ENCODE assay signal across 14 mouse cellular contexts in the genomic region with DNA sequence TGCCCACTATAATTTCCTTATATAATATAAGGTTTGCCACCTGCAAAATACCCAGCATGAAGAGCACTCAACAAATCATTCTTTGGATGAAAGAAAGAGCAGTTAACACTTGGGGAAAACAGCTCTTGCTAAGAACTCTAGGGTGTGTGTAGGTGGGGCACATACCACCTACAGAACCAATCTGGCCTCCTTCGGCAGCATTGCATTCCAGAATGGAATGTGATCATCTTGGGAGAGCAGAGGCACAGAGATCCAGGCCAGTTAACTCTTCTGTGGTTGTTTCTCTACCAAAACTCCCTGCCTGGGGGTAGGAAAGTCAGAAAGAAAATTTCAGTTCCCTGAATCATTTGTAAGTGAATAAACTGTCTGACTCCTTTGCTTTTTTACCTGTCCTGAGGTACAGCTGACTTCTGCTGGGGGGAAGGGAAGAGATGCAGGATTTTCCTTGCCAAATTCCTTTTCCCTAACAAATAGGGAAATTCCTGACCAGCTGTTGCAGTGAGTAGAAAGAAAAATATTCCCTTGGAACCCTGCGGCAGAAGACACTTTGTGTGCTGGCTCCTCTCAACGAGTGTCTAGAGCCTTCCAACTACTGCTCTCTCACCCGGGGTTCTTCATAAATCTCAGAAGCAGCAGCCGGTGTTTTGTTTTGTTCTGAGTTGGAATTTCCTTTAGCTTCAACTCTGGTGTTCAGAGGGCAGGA.
DNase-seq lines count a peak whose midpoint lies in the region; ATAC-seq and TF ChIP-seq lines count a peak whose summit lies in the region.
"Had no signal": no experiment of that assay in that cellular context is flagged by ENCODE, and none has a peak within 500 bp of the region (broad histone marks: within the 10 kb centered on the region; RNA-seq: fewer than 3 reads in every experiment).

No protein-coding gene starts in this region.

- H3K4me2 ChIP-seq in embryonic facial prominence, embryonic 12.5 days (replicated peaks): no peak overlapping the region
- H3K4me2 ChIP-seq: hindbrain, embryonic 15.5 days; limb, embryonic 12.5 days; midbrain, embryonic 12.5 days; neural tube, embryonic 15.5 days had no signal

- H3K36me3 ChIP-seq in embryonic facial prominence, embryonic 12.5 days: no peaks in the 10 kb centered on the region
- no peaks in the 10 kb centered on the region for H3K36me3 ChIP-seq in embryonic facial prominence, embryonic 10.5 days (replicated peaks)
- H3K36me3 ChIP-seq: hindbrain, embryonic 15.5 days; limb, embryonic 12.5 days; midbrain, embryonic 12.5 days; neural tube, embryonic 15.5 days had no signal

- no peak for ATAC-seq in embryonic facial prominence, embryonic 12.5 days (ENCODE audit: insufficient number of reproducible peaks, insufficient read depth, low FRiP score, low TSS enrichment)

- H3K9me3 ChIP-seq in embryonic facial prominence, embryonic 12.5 days: no peaks in the 10 kb centered on the region
- no peaks in the 10 kb centered on the region for H3K9me3 ChIP-seq in embryonic facial prominence, embryonic 10.5 days
- H3K9me3 ChIP-seq: hindbrain, embryonic 15.5 days; limb, embryonic 12.5 days; midbrain, embryonic 12.5 days; neural tube, embryonic 15.5 days had no signal

- H3K27me3 ChIP-seq in embryonic facial prominence, embryonic 12.5 days: no peaks in the 10 kb centered on the region
- H3K27me3 ChIP-seq in embryonic facial prominence, embryonic 10.5 days (replicated peaks; ENCODE audit: low read depth, poor library complexity, severe bottlenecking): no peaks in the 10 kb centered on the region
- H3K27me3 ChIP-seq: hindbrain, embryonic 15.5 days; limb, embryonic 12.5 days; midbrain, embryonic 12.5 days; neural tube, embryonic 15.5 days had no signal

- peaks cover 24% of the 10 kb centered on the region; the same call in 1 of the 2 replicates for H3K4me1 ChIP-seq in embryonic facial prominence, embryonic 12.5 days
- H3K4me1 ChIP-seq in embryonic facial prominence, embryonic 10.5 days: peaks cover 25% of the 10 kb centered on the region
- peaks cover 26% of the 10 kb centered on the region for H3K4me1 ChIP-seq in embryonic fibroblast, embryonic 13.5 days (ENCODE audit: control insufficient read depth, insufficient read depth, low read length)
- H3K4me1 ChIP-seq: hindbrain, embryonic 15.5 days had no signal

- DNase-seq in embryonic facial prominence, embryonic 10.5 days (ENCODE audit: low spot score): no peak
- DNase-seq in layer of hippocampus, adult 2 months (ENCODE audit: low spot score in 2 of 2): peak in 1 of 2 experiments; percentile 46
- no peak for DNase-seq in layer of hippocampus, postnatal 36 days
- peak; percentile 36 for DNase-seq in A20 (ENCODE audit: low read depth, low spot score)
- DNase-seq in adrenal gland, adult 8-10 months: no peak
- no peak for DNase-seq in adrenal gland, postnatal 14 days
- DNase-seq: cerebellum, adult 11-12 months; heart, adult 2 months had no signal

- 41% methylated on average over 5 of the region's 5 CpGs for WGBS in embryonic facial prominence, embryonic 12.5 days
- 56% methylated on average over 5 of the region's 5 CpGs for WGBS in embryonic facial prominence, embryonic 10.5 days

- no peak for TF ChIP-seq POLR2A in embryonic fibroblast, embryonic 13.5 days (IDR thresholded peaks at IDR 0.05; ENCODE audit: low read depth, low read length)

- no peak overlapping the region for H3K4me3 ChIP-seq in embryonic facial prominence, embryonic 12.5 days
- no peak overlapping the region for H3K4me3 ChIP-seq in embryonic facial prominence, embryonic 10.5 days
- H3K4me3 ChIP-seq in layer of hippocampus, adult 2 months: no peak overlapping the region
- H3K4me3 ChIP-seq in embryonic fibroblast, embryonic 13.5 days (ENCODE audit: insufficient read depth, low read length): no peak overlapping the region
- H3K4me3 ChIP-seq: heart, adult 2 months; hindbrain, embryonic 15.5 days; limb, embryonic 12.5 days; midbrain, embryonic 12.5 days; neural tube, embryonic 15.5 days had no signal

- H3K9ac ChIP-seq in embryonic facial prominence, embryonic 12.5 days: no peak overlapping the region
- H3K9ac ChIP-seq: hindbrain, embryonic 15.5 days; limb, embryonic 12.5 days; midbrain, embryonic 12.5 days; neural tube, embryonic 15.5 days had no signal

- no peak for TF ChIP-seq CTCF in layer of hippocampus, adult 2 months (conservative IDR thresholded peaks at IDR 0.05)
- no peak for TF ChIP-seq CTCF in embryonic fibroblast, embryonic 13.5 days (IDR thresholded peaks at IDR 0.05; ENCODE audit: borderline replicate concordance, insufficient read depth, low read length)

- 0 out of 2 replicates have a peak overlapping the region, but pooled peaks have one; percentile 0 for H3K27ac ChIP-seq in embryonic facial prominence, embryonic 12.5 days
- no peak overlapping the region for H3K27ac ChIP-seq in embryonic facial prominence, embryonic 10.5 days (replicated peaks)
- H3K27ac ChIP-seq in layer of hippocampus, adult 2 months: peak overlapping the region; percentile 70
- peak overlapping the region; percentile 98 for H3K27ac ChIP-seq in embryonic fibroblast, embryonic 13.5 days (ENCODE audit: insufficient read depth, low read length)
- H3K27ac ChIP-seq: heart, adult 2 months; hindbrain, embryonic 15.5 days; limb, embryonic 12.5 days; midbrain, embryonic 12.5 days; neural tube, embryonic 15.5 days had no signal
